Comparison of ENCODE assay signal across 16 mouse cellular contexts in the genomic region with DNA sequence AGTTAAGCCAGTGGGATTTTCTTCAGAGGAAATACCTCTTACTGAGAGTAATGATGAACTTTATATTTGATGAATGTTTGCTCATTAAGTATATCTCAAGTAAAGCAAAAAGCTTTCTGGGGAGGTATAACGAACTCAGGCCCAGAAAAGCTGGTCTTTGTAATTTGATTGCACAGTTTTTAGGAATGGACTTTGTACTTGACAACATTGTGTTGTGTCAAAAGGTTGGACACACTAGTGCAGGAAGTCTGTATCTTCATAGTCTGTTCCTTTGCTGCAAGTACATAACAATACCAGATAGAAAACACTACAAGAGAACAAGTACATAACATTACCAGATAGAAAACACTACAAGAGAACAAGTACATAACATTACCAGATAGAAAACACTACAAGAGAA.
"Had no signal": no experiment of that assay in that cellular context is flagged by ENCODE, and none has a peak within 500 bp of the region (broad histone marks: within the 10 kb centered on the region; RNA-seq: fewer than 3 reads in every experiment).

No protein-coding gene starts in this region.

- H3K4me1 ChIP-seq: stomach, embryonic 15.5 days had no signal

- DNase-seq: retina, postnatal 1 day; right cerebral cortex, adult 18-20 months; right cerebral cortex, postnatal 14 days; right cerebral cortex, postnatal 25 days; right cerebral cortex, postnatal 4 days; spleen, adult 18-20 months; thymus, adult 18-20 months; thymus, adult 2 months; thymus, postnatal 14 days; thymus, postnatal 25 days; thymus, postnatal 36 days; thymus, postnatal 4 days had no signal

- H3K27me3 ChIP-seq: neural tube, embryonic 13.5 days; neural tube, embryonic 15.5 days; stomach, embryonic 15.5 days had no signal

- H3K27ac ChIP-seq: neural tube, embryonic 13.5 days; neural tube, embryonic 15.5 days; stomach, embryonic 15.5 days; stomach, postnatal 0 days had no signal

- H3K4me3 ChIP-seq: neural tube, embryonic 13.5 days; neural tube, embryonic 15.5 days; stomach, embryonic 15.5 days had no signal

- H3K9me3 ChIP-seq: neural tube, embryonic 15.5 days; stomach, embryonic 15.5 days had no signal

- H3K9ac ChIP-seq: neural tube, embryonic 13.5 days; neural tube, embryonic 15.5 days; stomach, embryonic 15.5 days had no signal

- H3K4me2 ChIP-seq: neural tube, embryonic 13.5 days; neural tube, embryonic 15.5 days; stomach, embryonic 15.5 days had no signal

- H3K36me3 ChIP-seq: neural tube, embryonic 13.5 days; neural tube, embryonic 15.5 days; stomach, embryonic 15.5 days had no signal
